Mouse (Mus musculus) embryonic fibroblast, embryonic 13.5 days (primary cell): Measurements from ENCODE around the gene Pard3b. TPM values are rescaled to one million over a fixed set of nuclear protein-coding genes. Genes with fewer than 3 reads are reported as not detected.

Experiments
- H3K27ac ChIP-seq: 2 replicates; pipeline ENCODE4 v1.5.1; 2012; ENCODE audit warnings: low read length, control low read depth, inconsistent platforms; ENCODE audit not compliant: insufficient read depth
- H3K4me1 ChIP-seq: 2 replicates; pipeline ENCODE4 v1.6.1; 2011; ENCODE audit warnings: low read length; ENCODE audit not compliant: control insufficient read depth, insufficient read depth
- H3K4me3 ChIP-seq: 2 replicates; pipeline ENCODE4 v1.5.1; 2011; ENCODE audit warnings: mild to moderate bottlenecking, control low read depth, low read length; ENCODE audit not compliant: insufficient read depth
- CTCF ChIP-seq: IDR thresholded peaks from 2 replicates; pipeline ENCODE4 v1.5.1; 2011; ENCODE audit warnings: mild to moderate bottlenecking, control low read depth, low read length, moderate library complexity, borderline replicate concordance; ENCODE audit not compliant: insufficient read depth
- POLR2A ChIP-seq: IDR thresholded peaks from 2 replicates; pipeline ENCODE4 v1.6.1; 2011; ENCODE audit warnings: low read depth, mild to moderate bottlenecking, control low read depth, low read length, moderate library complexity
- polyA plus RNA-seq: library from polyadenylated mRNA; stranded (reverse); fragments of >200 nt; gene quantifications from 2 replicates; pipeline ENCODE4 v1.2.4, GENCODE M21; 2011; ENCODE audit warnings: low read depth; ENCODE audit not compliant: missing spikeins, insufficient read length

The Pard3b gene
- polyA plus RNA-seq, 1 experiment, result 6.9 TPM

GRCm38 (mm10) chr1:62449193-62449875, 810.7 kb downstream of the Pard3b start:
- no peak overlapping the region for H3K4me3 ChIP-seq
- H3K4me1 ChIP-seq, result peaks cover 9% of the 10 kb centered on the region
- H3K27ac ChIP-seq, result no peak overlapping the region
- TF ChIP-seq CTCF (no peak), POLR2A (no peak)

- H3K27ac ChIP-seq, result no peak overlapping the region
- no peak overlapping the region for H3K4me3 ChIP-seq
- TF ChIP-seq POLR2A (no peak), CTCF (no peak)
- H3K4me1 ChIP-seq, result peaks cover 8% of the 10 kb centered on the region
Measured at GRCm38 (mm10) chr1:62465536-62465935, 826.9 kb downstream of the Pard3b start.

- Histone ChIP-seq H3K4me3 (no peak overlapping the region), H3K27ac (no peak overlapping the region), H3K4me1 (peaks cover 8% of the 10 kb centered on the region)
- TF ChIP-seq CTCF (no peak), POLR2A (no peak)
Measured at GRCm38 (mm10) chr1:62466544-62466943, 827.9 kb downstream of the Pard3b start.

DNA sequence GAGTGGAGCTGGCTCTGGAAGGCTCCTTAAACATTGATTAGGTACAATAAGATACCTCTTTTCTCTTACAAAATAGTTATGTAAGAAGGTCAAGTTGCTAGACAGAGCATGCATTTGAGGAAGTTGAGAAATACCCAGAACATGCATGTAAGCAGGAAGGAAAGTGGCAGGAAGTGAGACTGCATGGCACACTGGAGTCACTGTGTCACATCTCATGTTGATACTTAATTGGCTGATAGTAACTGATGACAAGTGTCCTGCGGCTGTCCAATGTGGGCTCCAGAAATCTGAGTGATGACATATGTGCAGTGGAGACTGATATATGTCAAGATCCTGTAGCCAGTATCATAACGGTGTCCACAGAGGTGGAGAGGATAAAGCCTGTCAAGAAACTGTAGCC, 844.4 kb downstream of the Pard3b start:
- Histone ChIP-seq H3K27ac (no peak overlapping the region), H3K4me3 (no peak overlapping the region), H3K4me1 (no peaks in the 10 kb centered on the region)
- no peak for TF ChIP-seq POLR2A
- TF ChIP-seq CTCF, result no peak

GRCm38 (mm10) chr1:62488871-62489270, 850.2 kb downstream of the Pard3b start:
- H3K27ac ChIP-seq, result no peak overlapping the region
- TF ChIP-seq POLR2A (no peak), CTCF (no peak)
- no peaks in the 10 kb centered on the region for H3K4me1 ChIP-seq
- H3K4me3 ChIP-seq, result no peak overlapping the region

DNA sequence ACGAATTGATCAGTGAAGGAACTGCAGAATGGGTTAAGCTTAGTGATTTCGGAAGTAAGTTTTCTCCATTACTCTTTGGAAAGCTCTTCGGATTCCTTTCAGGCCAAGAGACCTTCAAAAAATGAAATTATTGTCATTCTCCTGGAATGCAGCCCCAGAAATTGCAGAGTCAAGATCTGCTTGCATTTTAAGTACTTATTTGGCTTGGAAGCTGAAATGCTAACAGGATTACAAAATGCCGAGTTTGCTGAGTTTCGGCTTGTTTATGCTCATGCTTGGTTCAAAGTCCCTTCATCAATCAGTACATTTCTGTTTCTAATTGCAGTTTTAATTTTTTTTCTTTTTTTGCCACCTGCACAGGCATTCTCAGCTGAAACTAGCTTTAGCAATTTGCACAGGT, 860.5 kb downstream of the Pard3b start:
- Histone ChIP-seq H3K4me1 (no peaks in the 10 kb centered on the region), H3K4me3 (no peak overlapping the region), H3K27ac (peak overlapping the region; percentile 80)
- TF ChIP-seq CTCF (no peak), POLR2A (no peak)

- no peak overlapping the region for H3K4me3 ChIP-seq
- TF ChIP-seq CTCF, result no peak
- no peak for TF ChIP-seq POLR2A
- no peak overlapping the region for H3K27ac ChIP-seq
- no peaks in the 10 kb centered on the region for H3K4me1 ChIP-seq
Measured at GRCm38 (mm10) chr1:62510501-62510900, 871.9 kb downstream of the Pard3b start.

GRCm38 (mm10) chr1:62511681-62512080, 873.1 kb downstream of the Pard3b start:
- Histone ChIP-seq H3K27ac (no peak overlapping the region), H3K4me1 (no peaks in the 10 kb centered on the region)
- no peak for TF ChIP-seq POLR2A

GRCm38 (mm10) chr1:62518621-62519213, 880.1 kb downstream of the Pard3b start:
- TF ChIP-seq POLR2A (no peak), CTCF (no peak)
- Histone ChIP-seq H3K4me1 (0 out of 2 replicates have a peak, but pooled peaks cover 4% of the 10 kb centered on the region), H3K4me3 (no peak overlapping the region), H3K27ac (no peak overlapping the region)

More at GRCm38 (mm10) chr1:62511681-62512080, 873.1 kb downstream of the Pard3b start:
- no peak overlapping the region for H3K4me3 ChIP-seq

GRCm38 (mm10) chr1:62521368-62521767, 882.7 kb downstream of the Pard3b start:
- no peak for TF ChIP-seq CTCF
- no peak for TF ChIP-seq POLR2A
- Histone ChIP-seq H3K4me1 (0 out of 2 replicates have a peak, but pooled peaks cover 4% of the 10 kb centered on the region), H3K4me3 (no peak overlapping the region), H3K27ac (no peak overlapping the region)

DNA sequence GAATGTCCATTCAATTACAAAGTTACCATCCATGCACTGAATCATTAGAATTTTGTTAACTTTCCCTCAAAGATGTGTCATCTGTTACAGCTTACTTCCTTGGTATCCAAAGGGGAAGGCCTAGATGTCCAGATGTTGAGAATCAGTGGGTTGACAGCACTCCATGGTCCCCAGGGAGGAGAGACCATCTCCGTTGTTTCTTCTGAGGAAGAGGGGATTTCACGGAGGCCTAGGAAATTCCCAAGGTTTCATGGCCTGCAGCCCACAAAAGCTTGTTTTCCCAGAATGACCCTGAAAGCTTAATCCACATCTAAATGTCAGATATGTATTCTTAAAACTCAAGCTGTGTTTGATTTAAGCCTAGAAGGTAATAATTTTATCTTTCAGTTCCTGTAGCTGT, 884.1 kb downstream of the Pard3b start:
- H3K4me1 ChIP-seq, result no peaks in the 10 kb centered on the region

More for the DNA sequence above, 884.1 kb downstream of the Pard3b start:
- TF ChIP-seq CTCF (no peak), POLR2A (no peak)
- no peak overlapping the region for H3K4me3 ChIP-seq
- H3K27ac ChIP-seq, result no peak overlapping the region
